Mouse (Mus musculus) kidney, adult 2 months (tissue): ENCODE measurements around the gene Rsbn1. TPM values are rescaled to one million over a fixed set of nuclear protein-coding genes. Genes with fewer than 3 reads are reported as not detected.
A peak's percentile ranks its signal among the peaks of the same experiment; 100 is the strongest.

Experiments used
- DNase-seq: peaks from one replicate; pipeline ENCODE4 v3.0.0; 2021
- H3K27ac ChIP-seq: fragments of 200-500 bp; 2 replicates; pipeline ENCODE4 v1.5.1; 2012; ENCODE audit warnings: low read depth, low read length, control low read depth, inconsistent platforms; ENCODE audit not compliant: insufficient read depth
- H3K27me3 ChIP-seq: fragments of 200-500 bp; replicated peaks from 2 replicates; pipeline ENCODE4 v1.6.1; 2012; ENCODE audit warnings: mild to moderate bottlenecking, moderate library complexity, low read length, inconsistent platforms; ENCODE audit not compliant: control insufficient read depth, insufficient read depth
- H3K36me3 ChIP-seq: fragments of 200-500 bp; 2 replicates; pipeline ENCODE4 v1.6.1; 2012; ENCODE audit warnings: mild to moderate bottlenecking, moderate library complexity, low read length, inconsistent platforms; ENCODE audit not compliant: control insufficient read depth, insufficient read depth
- H3K4me1 ChIP-seq: fragments of 200-500 bp; 2 replicates; pipeline ENCODE4 v1.6.1; 2011; ENCODE audit warnings: low read length; ENCODE audit not compliant: control insufficient read depth, insufficient read depth
- H3K4me3 ChIP-seq: fragments of 200-500 bp; 2 replicates; pipeline ENCODE4 v1.5.1; 2011; ENCODE audit warnings: mild to moderate bottlenecking, low read depth, low read length, control low read depth; ENCODE audit not compliant: insufficient read depth
- CTCF ChIP-seq: fragments of 200-500 bp; conservative IDR thresholded peaks from 2 replicates; pipeline ENCODE4 v1.5.1; 2011; ENCODE audit warnings: low read depth, mild to moderate bottlenecking, control low read depth, low read length, moderate library complexity, mixed read lengths; ENCODE audit not compliant: insufficient read depth, insufficient read length
- POLR2A ChIP-seq: fragments of 200-500 bp; IDR thresholded peaks from one replicate; pipeline ENCODE4 v1.6.1; 2011; ENCODE audit warnings: low read depth, low read length, control low read depth
- WGBS: fragments of 180-500 bp; shearing (Covaris S2); methylation state at CpG from one replicate; pipeline ENCODE4 v1.1.7; 2018; 5-methylcytosine and 5-hydroxymethylcytosine counted together
- polyA plus RNA-seq: library from polyadenylated mRNA; depleted of rRNA; stranded (reverse); fragments of >200 nt; gene quantifications from 2 replicates; pipeline ENCODE4 v1.2.3, GENCODE M21; 2012; rRNA removed

Gene Rsbn1
- 2.4 and 2.5 TPM in 2 replicates for polyA plus RNA-seq

DNA sequence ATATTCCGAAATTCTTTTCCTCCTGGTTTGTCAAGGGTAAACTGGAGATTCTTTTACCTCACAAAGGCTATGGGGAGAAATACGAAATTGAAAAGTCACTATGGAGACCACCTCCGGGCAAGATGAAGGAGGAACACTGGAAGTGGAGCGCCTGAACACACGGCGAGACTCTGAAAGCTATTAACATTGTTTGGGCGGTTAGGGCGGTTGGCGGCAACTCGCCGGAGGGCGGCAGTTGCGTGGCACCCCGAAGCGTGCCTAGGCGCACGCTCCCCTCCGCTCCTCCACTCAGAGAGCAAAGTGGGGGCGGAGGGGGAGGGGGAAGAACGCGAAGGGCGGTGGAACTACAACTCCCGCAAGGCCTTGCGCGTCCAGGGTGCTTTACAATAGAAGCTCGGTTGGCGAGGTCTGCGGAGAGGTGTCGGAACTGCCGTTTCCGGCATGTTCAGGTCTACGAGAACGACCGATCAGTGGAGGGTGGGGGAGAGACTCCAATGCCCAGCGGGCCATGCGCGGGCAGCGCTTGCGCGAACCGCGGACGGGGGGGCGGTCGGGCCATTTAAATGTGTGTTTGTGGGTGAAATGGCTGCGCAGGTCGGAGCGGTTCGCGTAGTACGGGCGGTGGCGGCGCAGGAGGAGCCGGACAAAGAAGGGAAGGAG, at the start of gene Rsbn1:
TSS of gene Rsbn1 (plus strand) at position 111 of the 660 bp plus-strand sequence.
- H3K4me3 ChIP-seq, result peak within 1 kb of the TSS; percentile 99
- H3K27me3 ChIP-seq, result no peaks in the 10 kb centered on the region
- H3K4me1 ChIP-seq, result no peaks in the 10 kb centered on the region
- 1% methylated on average over 53 of the region's 55 CpGs for WGBS
- H3K36me3 ChIP-seq, result no peaks in the 10 kb centered on the region
- peak; percentile 73 for TF ChIP-seq POLR2A
- 0 out of 2 replicates have a peak, but pooled peaks have one; percentile 16 for TF ChIP-seq CTCF
- H3K27ac ChIP-seq, result peak within 1 kb of the TSS; percentile 58
- DNase-seq, result peak; percentile 99

DNA sequence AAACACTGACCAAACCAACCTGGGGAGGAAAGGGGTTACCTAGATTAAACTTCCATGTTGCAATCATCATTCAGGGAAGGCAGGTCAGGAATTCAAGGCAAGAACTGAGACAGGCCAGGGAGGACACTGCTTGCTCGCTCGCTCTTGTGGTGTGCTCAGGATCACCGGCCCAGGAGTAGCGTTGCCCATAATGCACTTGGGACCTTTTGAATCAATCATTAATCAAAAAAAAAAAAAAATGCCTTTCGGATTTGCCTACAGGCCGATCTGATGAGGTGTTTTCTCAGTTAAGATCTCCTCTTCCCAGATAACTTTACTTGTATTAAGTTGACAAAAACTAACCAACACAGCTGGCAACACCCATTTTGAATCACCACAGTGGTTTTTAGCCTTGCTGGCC, 49.7 kb upstream of the Rsbn1 start:
- WGBS, result 56% methylated on average over 6 of the region's 6 CpGs
- no peaks in the 10 kb centered on the region for H3K27me3 ChIP-seq
- peaks cover 5% of the 10 kb centered on the region; the same call in 1 of the 2 replicates for H3K4me1 ChIP-seq
- peak; percentile 68 for DNase-seq
- H3K4me3 ChIP-seq, result no peak overlapping the region
- no peaks in the 10 kb centered on the region for H3K36me3 ChIP-seq
- H3K27ac ChIP-seq, result peak overlapping the region; percentile 49; the same call in 1 of the 2 replicates
- no peak for TF ChIP-seq POLR2A
- TF ChIP-seq CTCF, result no peak

- Histone ChIP-seq H3K4me1 (peaks cover 5% of the 10 kb centered on the region; the same call in 1 of the 2 replicates), H3K27ac (no peak overlapping the region), H3K36me3 (no peaks in the 10 kb centered on the region), H3K4me3 (no peak overlapping the region), H3K27me3 (no peaks in the 10 kb centered on the region)
- TF ChIP-seq CTCF, result no peak
- TF ChIP-seq POLR2A, result no peak
- DNase-seq, result no peak
- WGBS, result 81% methylated on average over 5 of the region's 5 CpGs
These were observed 46.4 kb upstream of the Rsbn1 start for GRCm38 (mm10) chr3:103867424-103867971.

DNA sequence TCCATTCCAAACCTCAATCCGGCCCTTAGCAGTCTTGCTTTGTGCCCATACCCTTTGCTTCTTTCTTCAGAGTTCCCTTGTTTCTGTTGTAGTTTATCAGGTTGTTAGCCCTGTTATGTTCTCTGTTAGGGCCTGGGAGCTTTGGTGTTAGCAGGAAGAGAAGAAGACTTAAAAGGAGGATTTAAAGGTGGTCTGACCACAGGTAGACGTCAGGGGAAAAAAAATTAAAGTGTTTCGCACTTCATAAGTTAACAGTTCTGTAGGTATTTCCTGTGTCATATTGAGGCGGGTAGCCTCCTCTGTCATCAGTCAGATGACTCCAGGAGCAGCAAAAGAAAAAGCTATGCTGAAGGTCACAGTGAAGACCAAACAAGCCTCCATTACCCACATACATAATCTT, 45.9 kb upstream of the Rsbn1 start:
- 82% methylated on average over 4 of the region's 4 CpGs for WGBS
- 0 out of 2 replicates have a peak, but pooled peaks cover 2% of the 10 kb centered on the region for H3K4me1 ChIP-seq
- no peaks in the 10 kb centered on the region for H3K27me3 ChIP-seq
- H3K4me3 ChIP-seq, result no peak overlapping the region
- no peak for TF ChIP-seq CTCF
- no peak for TF ChIP-seq POLR2A
- DNase-seq, result no peak
- no peaks in the 10 kb centered on the region for H3K36me3 ChIP-seq
- no peak overlapping the region for H3K27ac ChIP-seq

- TF ChIP-seq POLR2A (no peak), CTCF (no peak)
- no peak overlapping the region for H3K4me3 ChIP-seq
- H3K36me3 ChIP-seq, result no peaks in the 10 kb centered on the region
- WGBS, result 42% methylated on average over 3 of the region's 3 CpGs
- no peaks in the 10 kb centered on the region for H3K4me1 ChIP-seq
- H3K27me3 ChIP-seq, result no peaks in the 10 kb centered on the region
- DNase-seq, result no peak
- H3K27ac ChIP-seq, result no peak overlapping the region
These were observed 41.2 kb upstream of the Rsbn1 start for GRCm38 (mm10) chr3:103872663-103873098.

DNA sequence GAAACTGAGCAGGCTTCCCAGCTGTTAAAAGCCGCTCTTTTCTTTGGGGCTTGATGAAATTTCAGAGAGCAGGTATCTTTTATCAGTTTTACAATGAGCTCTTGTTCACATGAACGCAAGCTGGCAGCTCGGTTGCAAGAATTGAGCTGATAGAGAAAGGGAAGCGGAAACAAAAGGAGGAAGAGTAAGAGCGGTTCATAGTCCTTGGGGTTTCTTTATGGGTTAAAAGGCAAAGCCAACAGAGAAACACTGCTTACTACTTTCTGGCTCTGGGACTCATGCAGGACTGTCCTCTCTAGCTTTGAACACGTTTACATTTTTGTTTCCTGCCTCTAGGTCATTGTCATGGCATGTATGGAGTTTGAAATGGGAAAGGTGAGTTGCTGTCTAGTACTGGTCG, 39.6 kb upstream of the Rsbn1 start:
- Histone ChIP-seq H3K4me3 (no peak overlapping the region), H3K27ac (no peak overlapping the region), H3K4me1 (no peaks in the 10 kb centered on the region), H3K27me3 (no peaks in the 10 kb centered on the region), H3K36me3 (no peaks in the 10 kb centered on the region)
- no peak for DNase-seq
- 74% methylated on average over 7 of the region's 7 CpGs for WGBS
- no peak for TF ChIP-seq CTCF
- no peak for TF ChIP-seq POLR2A

- Histone ChIP-seq H3K27me3 (no peaks in the 10 kb centered on the region), H3K4me3 (no peak overlapping the region), H3K4me1 (no peaks in the 10 kb centered on the region), H3K27ac (no peak overlapping the region), H3K36me3 (no peaks in the 10 kb centered on the region)
- TF ChIP-seq CTCF, result no peak
- no peak for TF ChIP-seq POLR2A
- no peak for DNase-seq
- WGBS, result 51% methylated on average over 11 of the region's 11 CpGs
These were observed 28.0 kb upstream of the Rsbn1 start for GRCm38 (mm10) chr3:103885946-103886345.
